Mouse (Mus musculus): ENCODE results near the gene Ruvbl1. TPM values are rescaled to one million over a fixed set of nuclear protein-coding genes. Genes with fewer than 3 reads are reported as not detected.

Ruvbl1 gene
- total RNA-seq, 2 experiments from 2014 or later = 8.1 to 23.4 TPM

- ATAC-seq (replicated peaks; ENCODE audit: low FRiP score, poor library complexity, severe bottlenecking) = no peak
Observed at GRCm38 (mm10) chr6:88490629-88491354, 25.6 kb downstream of the Ruvbl1 start.

- no peak for ATAC-seq (replicated peaks; ENCODE audit: low FRiP score, poor library complexity, severe bottlenecking)
Observed at GRCm38 (mm10) chr6:88493712-88494111, 28.5 kb downstream of the Ruvbl1 start.

- peak; percentile 41 for ATAC-seq (replicated peaks; ENCODE audit: low FRiP score, poor library complexity, severe bottlenecking)
Observed at GRCm38 (mm10) chr6:88499481-88500404, 34.5 kb downstream of the Ruvbl1 start.

- ATAC-seq (replicated peaks; ENCODE audit: low FRiP score, poor library complexity, severe bottlenecking) = no peak
Observed at GRCm38 (mm10) chr6:88500405-88500767, 35.2 kb downstream of the Ruvbl1 start.

- peak; percentile 62 for ATAC-seq (replicated peaks; ENCODE audit: low FRiP score, poor library complexity, severe bottlenecking)
Observed at GRCm38 (mm10) chr6:88502030-88502970, 37.1 kb downstream of the Ruvbl1 start.

- no peak for ATAC-seq (replicated peaks; ENCODE audit: low FRiP score, poor library complexity, severe bottlenecking)
Observed at GRCm38 (mm10) chr6:88503044-88503443, 37.8 kb downstream of the Ruvbl1 start.

GRCm38 (mm10) chr6:88513984-88514383 is 48.8 kb downstream of the Ruvbl1 start:
- no peak for ATAC-seq (replicated peaks; ENCODE audit: low FRiP score, poor library complexity, severe bottlenecking)

- ATAC-seq (replicated peaks; ENCODE audit: low FRiP score, poor library complexity, severe bottlenecking) = no peak
Observed at GRCm38 (mm10) chr6:88514546-88514945, 49.3 kb downstream of the Ruvbl1 start.

GRCm38 (mm10) chr6:88515971-88516370 is 50.8 kb downstream of the Ruvbl1 start:
- no peak for ATAC-seq (replicated peaks; ENCODE audit: low FRiP score, poor library complexity, severe bottlenecking)

- ATAC-seq (replicated peaks; ENCODE audit: low FRiP score, poor library complexity, severe bottlenecking) = no peak
Observed at GRCm38 (mm10) chr6:88516667-88517066, 51.5 kb downstream of the Ruvbl1 start.

GRCm38 (mm10) chr6:88517701-88518403 is 52.6 kb downstream of the Ruvbl1 start:
- no peak for ATAC-seq (replicated peaks; ENCODE audit: low FRiP score, poor library complexity, severe bottlenecking)

GRCm38 (mm10) chr6:88518404-88519263 is 53.4 kb downstream of the Ruvbl1 start, which contains the start of gene Sec61a1:
Sec61a1 (minus strand) TSS chr6:88518905.
- peak; percentile 95 for ATAC-seq (replicated peaks; ENCODE audit: low FRiP score, poor library complexity, severe bottlenecking)

GRCm38 (mm10) chr6:88521821-88522220 is 56.6 kb downstream of the Ruvbl1 start:
- ATAC-seq (replicated peaks; ENCODE audit: low FRiP score, poor library complexity, severe bottlenecking) = no peak

- no peak for ATAC-seq (replicated peaks; ENCODE audit: low FRiP score, poor library complexity, severe bottlenecking)
Observed at GRCm38 (mm10) chr6:88522606-88523005, 57.4 kb downstream of the Ruvbl1 start.

GRCm38 (mm10) chr6:88523043-88523442 is 57.8 kb downstream of the Ruvbl1 start:
- no peak for ATAC-seq (replicated peaks; ENCODE audit: low FRiP score, poor library complexity, severe bottlenecking)

GRCm38 (mm10) chr6:88523451-88523850 is 58.2 kb downstream of the Ruvbl1 start:
- ATAC-seq (replicated peaks; ENCODE audit: low FRiP score, poor library complexity, severe bottlenecking) = no peak

GRCm38 (mm10) chr6:88524056-88524455 is 58.8 kb downstream of the Ruvbl1 start:
- no peak for ATAC-seq (replicated peaks; ENCODE audit: low FRiP score, poor library complexity, severe bottlenecking)

- no peak for ATAC-seq (replicated peaks; ENCODE audit: low FRiP score, poor library complexity, severe bottlenecking)
Observed at GRCm38 (mm10) chr6:88530306-88530705, 65.1 kb downstream of the Ruvbl1 start.
